Comparison of ENCODE assay signal across 29 mouse cellular contexts in the genomic region with DNA sequence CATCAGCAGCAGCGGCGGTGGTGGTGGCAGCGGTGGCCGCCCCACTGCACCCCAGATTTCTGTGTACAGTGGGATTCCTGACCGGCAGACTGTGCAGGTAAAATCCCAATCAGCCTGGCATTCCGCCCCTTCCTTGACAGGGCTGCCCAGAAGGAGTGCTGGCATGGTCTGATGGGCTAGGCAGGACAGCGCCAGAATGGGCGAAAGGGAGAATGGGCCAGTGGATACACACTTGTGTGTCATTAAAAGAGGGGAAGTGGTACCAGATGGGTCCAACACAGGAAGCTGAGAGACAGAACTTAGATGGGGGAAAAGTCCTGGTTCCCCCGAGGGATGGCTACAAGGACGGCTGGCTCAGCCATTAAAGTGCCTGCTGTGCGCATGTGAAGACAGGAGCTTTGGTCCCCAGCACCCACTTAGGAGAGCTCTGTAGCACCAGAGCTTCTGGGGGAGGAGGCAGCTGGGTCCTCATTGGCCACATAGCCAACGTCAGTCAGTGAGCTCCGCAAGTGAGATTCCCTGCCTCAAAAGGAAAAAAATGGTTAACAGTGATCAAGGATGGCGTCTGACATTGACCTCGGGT. TPM values are rescaled to one million over a fixed set of nuclear protein-coding genes. Genes with fewer than 3 reads are reported as not detected.
A peak's percentile ranks its signal among the peaks of the same experiment; 100 is the strongest.
DNase-seq lines count a peak whose midpoint lies in the region; ATAC-seq lines count a peak whose summit lies in the region.
"Had no signal": no experiment of that assay in that cellular context is flagged by ENCODE, and none has a peak within 500 bp of the region (broad histone marks: within the 10 kb centered on the region; RNA-seq: fewer than 3 reads in every experiment).

No protein-coding gene starts in this region.

- no peaks in the 10 kb centered on the region for H3K27me3 ChIP-seq in embryonic facial prominence, embryonic 12.5 days
- peaks cover 32% of the 10 kb centered on the region for H3K27me3 ChIP-seq in embryonic facial prominence, embryonic 10.5 days (replicated peaks; ENCODE audit: low read depth, poor library complexity, severe bottlenecking)

- H3K4me3 ChIP-seq in embryonic facial prominence, embryonic 12.5 days = no peak overlapping the region
- H3K4me3 ChIP-seq in embryonic facial prominence, embryonic 10.5 days = no peak overlapping the region
- H3K4me3 ChIP-seq: forebrain, embryonic 10.5 days; forebrain, embryonic 13.5 days; heart, adult 2 months; heart, embryonic 10.5 days; heart, embryonic 13.5 days; hindbrain, embryonic 13.5 days had no signal

- peaks cover 8% of the 10 kb centered on the region; the same call in 1 of the 2 replicates for H3K4me1 ChIP-seq in embryonic facial prominence, embryonic 12.5 days
- peaks cover 34% of the 10 kb centered on the region for H3K4me1 ChIP-seq in embryonic facial prominence, embryonic 10.5 days

- no peak overlapping the region for H3K9ac ChIP-seq in embryonic facial prominence, embryonic 12.5 days
- H3K9ac ChIP-seq: forebrain, embryonic 13.5 days; heart, embryonic 13.5 days; hindbrain, embryonic 13.5 days had no signal

- H3K9me3 ChIP-seq in embryonic facial prominence, embryonic 12.5 days = no peaks in the 10 kb centered on the region
- no peaks in the 10 kb centered on the region for H3K9me3 ChIP-seq in embryonic facial prominence, embryonic 10.5 days
- H3K9me3 ChIP-seq: forebrain, embryonic 10.5 days; forebrain, embryonic 13.5 days; heart, embryonic 10.5 days; heart, embryonic 13.5 days; hindbrain, embryonic 13.5 days had no signal

- peaks cover 2% of the 10 kb centered on the region; the same call in 1 of the 2 replicates for H3K36me3 ChIP-seq in embryonic facial prominence, embryonic 12.5 days
- peaks cover 4% of the 10 kb centered on the region for H3K36me3 ChIP-seq in embryonic facial prominence, embryonic 10.5 days (replicated peaks)
- H3K36me3 ChIP-seq: forebrain, embryonic 10.5 days; heart, embryonic 10.5 days; heart, embryonic 13.5 days had no signal

- no peak for ATAC-seq in embryonic facial prominence, embryonic 12.5 days (ENCODE audit: insufficient number of reproducible peaks, insufficient read depth, low FRiP score, low TSS enrichment)
- ATAC-seq: forebrain, embryonic 13.5 days; forebrain, embryonic 16.5 days; hindbrain, postnatal 0 days; inflammation-experienced regulatory T-cells, adult 6 months; intestine, embryonic 16.5 days had no signal

- whole genome bisulfite sequencing in embryonic facial prominence, embryonic 12.5 days = 85% methylated on average over 15 of the region's 15 CpGs
- 86% methylated on average over 15 of the region's 15 CpGs for WGBS in embryonic facial prominence, embryonic 10.5 days

- peak; percentile 42 for DNase-seq in cerebellum, adult 9-11 months
- DNase-seq in cerebellum, adult 9-10 months = no peak
- no peak for DNase-seq in embryonic facial prominence, embryonic 10.5 days (ENCODE audit: low spot score)
- DNase-seq in cerebellum, postnatal 25 days = peak; percentile 65 to 75
- DNase-seq in left cerebral cortex, postnatal 10 days (ENCODE audit: extremely low spot score in 1 of 2, low spot score in 2 of 2) = no peak
- DNase-seq in embryo, embryonic 11 days = no peak
- DNase-seq: adrenal gland, adult 2 months; adrenal gland, postnatal 14 days; B cell, adult 2 months; gastrocnemius, postnatal 10 days; gastrocnemius, postnatal 36 days; heart, adult 2 months; heart, postnatal 14 days; kidney, adult 18-20 months; kidney, adult 9 months had no signal

- intact Hi-C loops in left cerebral cortex, postnatal 10 days (cut with DNase I) = no loop called here

- H3K27ac ChIP-seq in embryonic facial prominence, embryonic 12.5 days = 0 out of 2 replicates have a peak overlapping the region, but pooled peaks have one; percentile 37
- H3K27ac ChIP-seq in embryonic facial prominence, embryonic 10.5 days (replicated peaks) = no peak overlapping the region
- H3K27ac ChIP-seq: forebrain, embryonic 10.5 days; forebrain, embryonic 13.5 days; heart, adult 2 months; heart, embryonic 13.5 days; hindbrain, embryonic 13.5 days; hindbrain, postnatal 0 days had no signal

- H3K4me2 ChIP-seq in embryonic facial prominence, embryonic 12.5 days (replicated peaks) = no peak overlapping the region
- H3K4me2 ChIP-seq: forebrain, embryonic 13.5 days; heart, embryonic 13.5 days; hindbrain, embryonic 13.5 days had no signal

RNA-seq across cellular contexts. Expression of a gene that starts 49.9 kb away (rescaled TPM):
- 0.18 and 0.19 TPM in 2 replicates for polyA plus RNA-seq in embryonic facial prominence, embryonic 12.5 days (2016; fragmentation: Nextera tagmentation; extraction: Ambion mirVana)
- polyA plus RNA-seq in embryonic facial prominence, embryonic 10.5 days (2016; fragmentation: Nextera tagmentation; extraction: Ambion mirVana) = 0.09 and 0.12 TPM in 2 replicates
- total RNA-seq in left cerebral cortex, postnatal 10 days (2021) = under 1 TPM; 0.45 to 0.47 TPM
- total RNA-seq: gastrocnemius, adult 18-20 months; granulocyte monocyte progenitor cell, adult 5-6 weeks; hematopoietic stem cell, adult 5-6 weeks; MEL had no signal

RNA-seq across cellular contexts. Expression of a gene that starts 50.7 kb away (rescaled TPM):
- polyA plus RNA-seq in embryonic facial prominence, embryonic 12.5 days (2016; fragmentation: Nextera tagmentation; extraction: Ambion mirVana) = 82.4 and 106 TPM in 2 replicates
- 69.5 and 84.4 TPM in 2 replicates for polyA plus RNA-seq in embryonic facial prominence, embryonic 10.5 days (2016; fragmentation: Nextera tagmentation; extraction: Ambion mirVana)
- total RNA-seq in left cerebral cortex, postnatal 10 days (2021) = 10 to 100 TPM; 65.1 to 71.4 TPM

Comparison
In these comparisons a context has a peak if more than half of its experiments do, and no peak if none do; other contexts are left out.
1. DNase-seq: peak in cerebellum, adult 9-11 months (single experiment) and cerebellum, postnatal 25 days (2 of 2); none in cerebellum, adult 9-10 months (single experiment), embryonic facial prominence, embryonic 10.5 days (single experiment), left cerebral cortex, postnatal 10 days (0 of 2) and embryo, embryonic 11 days (single experiment).